Mouse (Mus musculus) G1E (cell line): Measurements from ENCODE around the gene Grid2ip. TPM values are rescaled to one million over a fixed set of nuclear protein-coding genes. Genes with fewer than 3 reads are reported as not detected.

Experiments used
- ATAC-seq: 2 replicates; pipeline ENCODE4 v1.8.0; 2016; ENCODE audit warnings: mild to moderate bottlenecking; ENCODE audit not compliant: insufficient number of reproducible peaks, poor library complexity, low FRiP score, severe bottlenecking; ENCODE audit errors: extremely low read depth
- DNase-seq: peaks from one replicate; pipeline ENCODE4 v3.0.0; 2012; ENCODE audit warnings: low spot score
- H3K27me3 ChIP-seq: 2 replicates; pipeline ENCODE4 v1.6.1; 2012; ENCODE audit warnings: mild to moderate bottlenecking, low read length, inconsistent platforms; ENCODE audit not compliant: insufficient read depth
- H3K36me3 ChIP-seq: replicated peaks from 2 replicates; pipeline ENCODE3; 2012; ENCODE audit warnings: mild to moderate bottlenecking, inconsistent platforms
- H3K4me1 ChIP-seq: 2 replicates; pipeline ENCODE4 v1.6.1; 2012; ENCODE audit warnings: low read depth, low read length, inconsistent platforms, mixed read lengths; ENCODE audit not compliant: insufficient read depth
- H3K4me3 ChIP-seq: 2 replicates; pipeline ENCODE4 v1.5.1; 2012; ENCODE audit warnings: low read depth, mild to moderate bottlenecking, inconsistent platforms, low read length, moderate library complexity, mixed read lengths
- H3K9me3 ChIP-seq: replicated peaks from 2 replicates; pipeline ENCODE4 v1.6.1; 2012; ENCODE audit warnings: inconsistent platforms
- CTCF ChIP-seq: IDR thresholded peaks from 2 replicates; pipeline ENCODE4 v1.5.1; 2012; ENCODE audit warnings: low read depth, low read length, inconsistent platforms, mixed read lengths
- GATA1 ChIP-seq: IDR thresholded peaks from 2 replicates; pipeline ENCODE4 v1.6.1; 2012; ENCODE audit warnings: borderline replicate concordance, low read length, inconsistent platforms, mixed read lengths
- GATA2 ChIP-seq: IDR thresholded peaks from 2 replicates; pipeline ENCODE4 v1.6.1; 2012; ENCODE audit warnings: low read depth, low read length, inconsistent platforms, borderline replicate concordance
- POLR2AphosphoS5 ChIP-seq: IDR thresholded peaks from 2 replicates; pipeline ENCODE4 v1.6.1; 2012; ENCODE audit warnings: low read depth, low read length, inconsistent platforms; ENCODE audit not compliant: insufficient replicate concordance
- TAL1 ChIP-seq: conservative IDR thresholded peaks from 2 replicates; pipeline ENCODE4 v1.6.1; 2012; ENCODE audit warnings: low read depth, low read length, inconsistent platforms, mixed read lengths
- polyA plus RNA-seq: library from polyadenylated mRNA; stranded (reverse); fragments of >175 nt; gene quantifications from 2 replicates; pipeline ENCODE4 v1.2.3, GENCODE M21; 2012
- total RNA-seq, 2 experiments: library from RNA; stranded (forward) in 1 of 2; stranded (reverse) in 1 of 2; fragments of 200-1000 nt in 1 of 2; fragments of >200 nt in 1 of 2; fragmentation: Nextera tagmentation in 1 of 2; gene quantifications; 2 replicates each; pipeline ENCODE4 v1.2.3; 2014 to 2017

Gene Grid2ip
- total and polyA plus RNA-seq, 3 experiments = 0.05 TPM; not detected in 2

DNA sequence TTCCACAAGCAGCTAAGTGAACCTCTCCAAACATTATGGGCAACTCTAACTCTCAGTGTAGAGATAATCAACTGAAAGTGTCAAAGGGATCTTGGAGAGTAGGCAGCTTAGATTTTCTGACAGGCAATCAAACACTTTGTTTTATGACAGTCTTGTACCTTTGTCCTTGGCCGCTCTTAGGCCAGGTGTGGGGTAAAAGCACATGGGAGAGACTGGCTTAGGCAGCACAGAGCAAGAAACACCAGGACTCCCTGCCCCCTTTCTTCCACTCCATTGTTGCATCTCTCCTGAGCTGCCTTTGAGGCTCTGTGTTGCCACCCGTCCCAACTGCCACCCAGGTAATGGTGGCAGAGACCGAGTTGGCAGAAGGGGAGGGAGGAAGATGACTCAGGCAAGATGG is 84.2 kb downstream of the Grid2ip start:
- Histone ChIP-seq H3K9me3 (no peaks in the 10 kb centered on the region), H3K4me3 (no peak overlapping the region), H3K27me3 (peaks cover 41% of the 10 kb centered on the region), H3K36me3 (no peaks in the 10 kb centered on the region), H3K4me1 (peaks cover 7% of the 10 kb centered on the region)
- no peak for TF ChIP-seq GATA2
- TF ChIP-seq CTCF = no peak
- TF ChIP-seq TAL1 = no peak
- no peak for TF ChIP-seq POLR2AphosphoS5
- TF ChIP-seq GATA1 = no peak
- ATAC-seq = no peak
- DNase-seq = no peak

DNA sequence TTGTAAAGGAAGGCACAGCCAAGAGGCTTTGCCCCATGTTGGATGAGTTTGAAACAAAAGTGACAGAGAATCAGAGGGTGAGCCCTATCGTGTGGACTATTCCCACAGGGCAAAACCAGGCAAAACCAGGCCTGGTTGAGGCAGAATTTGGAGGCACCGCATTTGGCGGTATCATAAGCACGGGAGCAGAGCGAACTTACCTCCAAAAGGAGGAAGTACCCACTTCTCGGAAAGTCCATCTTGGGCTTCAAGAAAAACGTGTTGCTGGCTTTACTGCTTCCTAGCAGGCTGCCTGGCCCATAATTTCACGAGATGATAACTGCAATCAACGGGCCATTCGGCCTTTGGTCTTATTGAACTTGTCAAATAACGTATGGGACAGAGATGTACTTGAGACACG is 84.6 kb downstream of the Grid2ip start:
- Histone ChIP-seq H3K36me3 (no peaks in the 10 kb centered on the region), H3K9me3 (no peaks in the 10 kb centered on the region), H3K4me1 (peaks cover 7% of the 10 kb centered on the region), H3K27me3 (peaks cover 39% of the 10 kb centered on the region), H3K4me3 (no peak overlapping the region)
- DNase-seq = no peak
- TF ChIP-seq GATA2 = no peak
- no peak for ATAC-seq

Other genes starting within 250 kb of the Grid2ip start
- gene Rnf216, start 244.3 kb upstream of the Grid2ip start, total RNA-seq (2014; fragmentation: Nextera tagmentation) = 87.4 and 89.5 TPM in 2 replicates
- gene Rnf216, start 244.3 kb upstream of the Grid2ip start, total RNA-seq (2017) = 41.9 and 54.9 TPM in 2 replicates
- 35.3 and 35.5 TPM in 2 replicates for gene Rnf216, start 244.3 kb upstream of the Grid2ip start, polyA plus RNA-seq
- gene Olfr718-ps1, start 209.8 kb upstream of the Grid2ip start, total RNA-seq (2014; fragmentation: Nextera tagmentation) = 0.23 TPM in 1 of 2 replicates, not detected in the other
- 0.12 and 0.16 TPM in 2 replicates for gene Olfr718-ps1, start 209.8 kb upstream of the Grid2ip start, total RNA-seq (2017)
- not detected in 2 replicates for gene Olfr718-ps1, start 209.8 kb upstream of the Grid2ip start, polyA plus RNA-seq
- gene Rbak, start 176.6 kb upstream of the Grid2ip start, total RNA-seq (2014; fragmentation: Nextera tagmentation) = 21.4 and 26.6 TPM in 2 replicates
- 19.8 and 21.5 TPM in 2 replicates for gene Rbak, start 176.6 kb upstream of the Grid2ip start, total RNA-seq (2017)
- gene Rbak, start 176.6 kb upstream of the Grid2ip start, polyA plus RNA-seq = 3.0 TPM in 2 replicates
- gene Spdye4b, start 176.3 kb upstream of the Grid2ip start, total RNA-seq (2014; fragmentation: Nextera tagmentation) = 0.53 TPM in 1 of 2 replicates, not detected in the other
- gene Spdye4b, start 176.3 kb upstream of the Grid2ip start, total RNA-seq (2017) = 0.05 and 0.17 TPM in 2 replicates
- gene Spdye4b, start 176.3 kb upstream of the Grid2ip start, polyA plus RNA-seq = not detected in 2 replicates
- gene Spdye4a, start 130.4 kb upstream of the Grid2ip start, total RNA-seq (2014; fragmentation: Nextera tagmentation) = not detected in 2 replicates
- not detected in 2 replicates for gene Spdye4a, start 130.4 kb upstream of the Grid2ip start, total RNA-seq (2017)
- not detected in 2 replicates for gene Spdye4a, start 130.4 kb upstream of the Grid2ip start, polyA plus RNA-seq
- gene Zfp12, start 122.2 kb upstream of the Grid2ip start, total RNA-seq (2014; fragmentation: Nextera tagmentation) = 16.7 and 21.4 TPM in 2 replicates
- gene Zfp12, start 122.2 kb upstream of the Grid2ip start, total RNA-seq (2017) = 22.1 and 22.3 TPM in 2 replicates
- gene Zfp12, start 122.2 kb upstream of the Grid2ip start, polyA plus RNA-seq = 3.9 and 4.2 TPM in 2 replicates
- 2.4 and 3.6 TPM in 2 replicates for gene Zfp316, start 87.3 kb upstream of the Grid2ip start, total RNA-seq (2014; fragmentation: Nextera tagmentation)
- gene Zfp316, start 87.3 kb upstream of the Grid2ip start, total RNA-seq (2017) = 3.4 and 3.7 TPM in 2 replicates
- 8.2 and 9.6 TPM in 2 replicates for gene Zfp316, start 87.3 kb upstream of the Grid2ip start, polyA plus RNA-seq
- gene Zfp853, start 63.7 kb upstream of the Grid2ip start, total RNA-seq (2014; fragmentation: Nextera tagmentation) = 0.63 TPM in 1 of 2 replicates, not detected in the other
- 0.06 and 0.11 TPM in 2 replicates for gene Zfp853, start 63.7 kb upstream of the Grid2ip start, total RNA-seq (2017)
- gene Zfp853, start 63.7 kb upstream of the Grid2ip start, polyA plus RNA-seq = 0.03 and 0.10 TPM in 2 replicates
- 75.0 and 91.2 TPM in 2 replicates for gene E130309D02Rik, start 42.0 kb upstream of the Grid2ip start, total RNA-seq (2014; fragmentation: Nextera tagmentation)
- 18.0 and 19.4 TPM in 2 replicates for gene E130309D02Rik, start 42.0 kb upstream of the Grid2ip start, total RNA-seq (2017)
- 134 and 163 TPM in 2 replicates for gene E130309D02Rik, start 42.0 kb upstream of the Grid2ip start, polyA plus RNA-seq
- 53.5 and 75.9 TPM in 2 replicates for gene Zdhhc4, start 28.1 kb upstream of the Grid2ip start, total RNA-seq (2014; fragmentation: Nextera tagmentation)
- 45.6 and 45.8 TPM in 2 replicates for gene Zdhhc4, start 28.1 kb upstream of the Grid2ip start, total RNA-seq (2017)
- 47.5 and 68.7 TPM in 2 replicates for gene Zdhhc4, start 28.1 kb upstream of the Grid2ip start, polyA plus RNA-seq
- gene Kdelr2, start 46.5 kb downstream of the Grid2ip start, total RNA-seq (2014; fragmentation: Nextera tagmentation) = 55.7 and 59.7 TPM in 2 replicates
- gene Kdelr2, start 46.5 kb downstream of the Grid2ip start, total RNA-seq (2017) = 75.3 and 95.5 TPM in 2 replicates
- gene Kdelr2, start 46.5 kb downstream of the Grid2ip start, polyA plus RNA-seq = 43.7 and 44.6 TPM in 2 replicates
- gene Daglb, start 107.2 kb downstream of the Grid2ip start, total RNA-seq (2014; fragmentation: Nextera tagmentation) = 19.4 and 29.9 TPM in 2 replicates
- gene Daglb, start 107.2 kb downstream of the Grid2ip start, total RNA-seq (2017) = 14.1 and 14.4 TPM in 2 replicates
- gene Daglb, start 107.2 kb downstream of the Grid2ip start, polyA plus RNA-seq = 6.1 and 9.0 TPM in 2 replicates
- gene Rac1, start 170.7 kb downstream of the Grid2ip start, total RNA-seq (2014; fragmentation: Nextera tagmentation) = 802 and 891 TPM in 2 replicates
- gene Rac1, start 170.7 kb downstream of the Grid2ip start, total RNA-seq (2017) = 150 and 168 TPM in 2 replicates
- 93.2 and 99.6 TPM in 2 replicates for gene Rac1, start 170.7 kb downstream of the Grid2ip start, polyA plus RNA-seq